17 mouse cellular contexts compared by ENCODE assay signal in the genomic region with DNA sequence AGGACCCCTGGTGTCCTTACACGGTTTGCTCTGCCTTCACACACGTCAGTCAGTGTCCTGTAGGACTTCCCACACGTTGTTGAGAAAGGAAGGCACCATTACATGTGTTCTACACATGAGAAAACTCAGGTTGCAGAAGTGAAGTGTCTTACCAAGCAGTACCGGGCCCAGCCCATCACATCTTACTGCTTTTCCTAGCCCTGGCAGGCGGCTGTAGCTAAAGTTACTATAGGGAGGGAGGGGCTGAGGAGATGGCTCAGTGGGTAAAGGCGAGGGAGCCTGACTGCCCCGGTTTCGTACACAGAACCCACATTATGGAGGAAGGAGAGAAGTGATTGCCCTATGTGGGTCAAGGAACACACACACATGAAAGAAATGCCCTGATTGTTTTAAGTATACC.
DNase-seq lines count a peak whose midpoint lies in the region; ATAC-seq and TF ChIP-seq lines count a peak whose summit lies in the region.
"Had no signal": no experiment of that assay in that cellular context is flagged by ENCODE, and none has a peak within 500 bp of the region (broad histone marks: within the 10 kb centered on the region; RNA-seq: fewer than 3 reads in every experiment).

No protein-coding gene starts in this region.

- peaks cover 37% of the 10 kb centered on the region for H3K4me1 ChIP-seq in forebrain, embryonic 10.5 days
- peaks cover 10% of the 10 kb centered on the region; the same call in 1 of the 2 replicates for H3K4me1 ChIP-seq in forebrain, embryonic 11.5 days (replicated peaks; ENCODE audit: control insufficient read depth, insufficient read depth, low read length)
- H3K4me1 ChIP-seq in heart, embryonic 15.5 days (replicated peaks): peaks cover 45% of the 10 kb centered on the region
- H3K4me1 ChIP-seq in lung, postnatal 0 days (ENCODE audit: insufficient read depth, low read depth, low read length): peaks cover 10% of the 10 kb centered on the region
- peaks cover 37% of the 10 kb centered on the region for H3K4me1 ChIP-seq in lung, adult 2 months (ENCODE audit: control insufficient read depth, insufficient read depth, low read length)
- H3K4me1 ChIP-seq in brown adipose tissue, adult 24 weeks (ENCODE audit: control insufficient read depth, insufficient read depth, insufficient read length, low read length): peaks cover 51% of the 10 kb centered on the region

- H3K9me3 ChIP-seq in forebrain, embryonic 10.5 days: no peaks in the 10 kb centered on the region
- no peaks in the 10 kb centered on the region for H3K9me3 ChIP-seq in forebrain, embryonic 11.5 days (ENCODE audit: control insufficient read depth, low read length)
- no peaks in the 10 kb centered on the region for H3K9me3 ChIP-seq in heart, embryonic 15.5 days (replicated peaks)
- H3K9me3 ChIP-seq in lung, postnatal 0 days (ENCODE audit: low read length): no peaks in the 10 kb centered on the region
- H3K9me3 ChIP-seq: forebrain, embryonic 12.5 days; liver, embryonic 15.5 days; midbrain, embryonic 13.5 days; neural tube, embryonic 13.5 days had no signal

- H3K27ac ChIP-seq in forebrain, embryonic 10.5 days: 0 out of 2 replicates have a peak overlapping the region, but pooled peaks have one; percentile 44
- H3K27ac ChIP-seq in forebrain, embryonic 11.5 days (ENCODE audit: low read depth, low read length): no peak overlapping the region
- H3K27ac ChIP-seq in heart, embryonic 15.5 days: peak overlapping the region; percentile 83
- peak overlapping the region; percentile 89 for H3K27ac ChIP-seq in lung, postnatal 0 days (ENCODE audit: low read length)
- peak overlapping the region; percentile 40 for H3K27ac ChIP-seq in brown adipose tissue, adult 24 weeks (replicated peaks; ENCODE audit: low read depth, low read length)
- H3K27ac ChIP-seq: forebrain, embryonic 12.5 days; hindbrain, embryonic 14.5 days; liver, embryonic 15.5 days; midbrain, embryonic 13.5 days; neural tube, embryonic 13.5 days had no signal

- WGBS in forebrain, embryonic 10.5 days: 91% methylated on average over 8 of the region's 8 CpGs
- WGBS in forebrain, embryonic 11.5 days: 83% methylated on average over 8 of the region's 8 CpGs
- WGBS in heart, embryonic 15.5 days: 75% methylated on average over 8 of the region's 8 CpGs
- 75% methylated on average over 8 of the region's 8 CpGs for WGBS in lung, postnatal 0 days
- WGBS in lung, adult 2 months: 60% methylated on average over 8 of the region's 8 CpGs

- no peak for TF ChIP-seq EP300 in lung, postnatal 0 days (IDR thresholded peaks at IDR 0.05)

- no peaks in the 10 kb centered on the region for H3K36me3 ChIP-seq in forebrain, embryonic 10.5 days (replicated peaks)
- no peaks in the 10 kb centered on the region for H3K36me3 ChIP-seq in forebrain, embryonic 11.5 days (ENCODE audit: control insufficient read depth, insufficient read depth, low read length)
- no peaks in the 10 kb centered on the region for H3K36me3 ChIP-seq in heart, embryonic 15.5 days
- no peaks in the 10 kb centered on the region for H3K36me3 ChIP-seq in lung, postnatal 0 days (ENCODE audit: insufficient read depth, low read length)
- H3K36me3 ChIP-seq: forebrain, embryonic 12.5 days; liver, embryonic 15.5 days; midbrain, embryonic 13.5 days; neural tube, embryonic 13.5 days had no signal

- H3K4me3 ChIP-seq in forebrain, embryonic 10.5 days: no peak overlapping the region
- no peak overlapping the region for H3K4me3 ChIP-seq in forebrain, embryonic 11.5 days (ENCODE audit: low read depth, low read length)
- no peak overlapping the region for H3K4me3 ChIP-seq in heart, embryonic 15.5 days
- H3K4me3 ChIP-seq in lung, postnatal 0 days (ENCODE audit: low read depth, low read length): no peak overlapping the region
- H3K4me3 ChIP-seq in lung, adult 2 months (replicated peaks; ENCODE audit: extremely low read depth, low read depth, low read length): no peak overlapping the region
- no peak overlapping the region for H3K4me3 ChIP-seq in brown adipose tissue, adult 24 weeks (ENCODE audit: insufficient read depth, low read depth, low read length)
- H3K4me3 ChIP-seq: forebrain, embryonic 12.5 days; liver, embryonic 15.5 days; midbrain, embryonic 13.5 days; neural tube, embryonic 13.5 days had no signal

- no peak for TF ChIP-seq POLR2A in lung, adult 2 months (IDR thresholded peaks at IDR 0.05; ENCODE audit: borderline replicate concordance, extremely low read depth, low read depth, low read length)

- DNase-seq in forebrain, embryonic 10.5 days (ENCODE audit: extremely low spot score, low spot score): no peak
- DNase-seq in forebrain, embryonic 11.5 days (ENCODE audit: low spot score): no peak
- DNase-seq in heart, adult 18-20 months: no peak
- no peak for DNase-seq in lung, postnatal 0 days (ENCODE audit: low spot score)
- DNase-seq in lung, adult 2 months: no peak
- no peak for DNase-seq in cerebellum, postnatal 14 days
- DNase-seq: adrenal gland, postnatal 25 days; cerebellum, adult 18-20 months; cerebellum, postnatal 36 days; kidney, adult 18-20 months had no signal

- ATAC-seq in forebrain, embryonic 11.5 days (replicated peaks; ENCODE audit: low FRiP score): no peak
- ATAC-seq in heart, embryonic 15.5 days (replicated peaks; ENCODE audit: insufficient number of reproducible peaks, insufficient read depth, low FRiP score, low read depth): no peak
- ATAC-seq in lung, postnatal 0 days: no peak
- ATAC-seq: midbrain, embryonic 13.5 days had no signal

- no peak for TF ChIP-seq CTCF in lung, postnatal 0 days (IDR thresholded peaks at IDR 0.05)
- TF ChIP-seq CTCF in lung, adult 2 months (IDR thresholded peaks at IDR 0.05; ENCODE audit: insufficient read depth, low read length): no peak

- no peak overlapping the region for H3K4me2 ChIP-seq in forebrain, embryonic 11.5 days (ENCODE audit: low read depth, low read length, severe bottlenecking)
- H3K4me2 ChIP-seq in heart, embryonic 15.5 days: no peak overlapping the region
- H3K4me2 ChIP-seq in lung, postnatal 0 days (replicated peaks; ENCODE audit: low read depth, low read length): no peak overlapping the region
- H3K4me2 ChIP-seq: forebrain, embryonic 12.5 days; hindbrain, embryonic 14.5 days; liver, embryonic 15.5 days; midbrain, embryonic 13.5 days had no signal

- H3K27me3 ChIP-seq in forebrain, embryonic 10.5 days (ENCODE audit: poor library complexity, severe bottlenecking): no peaks in the 10 kb centered on the region
- no peaks in the 10 kb centered on the region for H3K27me3 ChIP-seq in forebrain, embryonic 11.5 days (ENCODE audit: control insufficient read depth, insufficient read depth, low read length)
- H3K27me3 ChIP-seq in heart, embryonic 15.5 days: no peaks in the 10 kb centered on the region
- H3K27me3 ChIP-seq in lung, postnatal 0 days (replicated peaks; ENCODE audit: insufficient read depth, low read length): no peaks in the 10 kb centered on the region
- H3K27me3 ChIP-seq: forebrain, embryonic 12.5 days; liver, embryonic 15.5 days; midbrain, embryonic 13.5 days; neural tube, embryonic 13.5 days had no signal

- H3K9ac ChIP-seq in forebrain, embryonic 11.5 days (ENCODE audit: low read length): no peak overlapping the region
- H3K9ac ChIP-seq in heart, embryonic 15.5 days: no peak overlapping the region
- H3K9ac ChIP-seq in lung, postnatal 0 days (replicated peaks; ENCODE audit: low read depth): no peak overlapping the region
- H3K9ac ChIP-seq: forebrain, embryonic 12.5 days; hindbrain, embryonic 14.5 days; liver, embryonic 15.5 days; midbrain, embryonic 13.5 days had no signal
